Mouse (Mus musculus) cortical plate, adult 2 months (tissue): ENCODE measurements around the gene Gca.

Experiments
- CTCF ChIP-seq: fragments of 200-500 bp; IDR thresholded peaks from 2 replicates; pipeline ENCODE4 v1.5.1; 2011; ENCODE audit warnings: mild to moderate bottlenecking, control low read depth, low read length; ENCODE audit not compliant: insufficient read depth; ENCODE audit errors: extremely low read depth
- POLR2A ChIP-seq: fragments of 200-500 bp; IDR thresholded peaks from 2 replicates; pipeline ENCODE4 v1.6.1; 2011; ENCODE audit warnings: mild to moderate bottlenecking, low read length, control low read depth; ENCODE audit not compliant: insufficient read depth; ENCODE audit errors: extremely low read depth

DNA sequence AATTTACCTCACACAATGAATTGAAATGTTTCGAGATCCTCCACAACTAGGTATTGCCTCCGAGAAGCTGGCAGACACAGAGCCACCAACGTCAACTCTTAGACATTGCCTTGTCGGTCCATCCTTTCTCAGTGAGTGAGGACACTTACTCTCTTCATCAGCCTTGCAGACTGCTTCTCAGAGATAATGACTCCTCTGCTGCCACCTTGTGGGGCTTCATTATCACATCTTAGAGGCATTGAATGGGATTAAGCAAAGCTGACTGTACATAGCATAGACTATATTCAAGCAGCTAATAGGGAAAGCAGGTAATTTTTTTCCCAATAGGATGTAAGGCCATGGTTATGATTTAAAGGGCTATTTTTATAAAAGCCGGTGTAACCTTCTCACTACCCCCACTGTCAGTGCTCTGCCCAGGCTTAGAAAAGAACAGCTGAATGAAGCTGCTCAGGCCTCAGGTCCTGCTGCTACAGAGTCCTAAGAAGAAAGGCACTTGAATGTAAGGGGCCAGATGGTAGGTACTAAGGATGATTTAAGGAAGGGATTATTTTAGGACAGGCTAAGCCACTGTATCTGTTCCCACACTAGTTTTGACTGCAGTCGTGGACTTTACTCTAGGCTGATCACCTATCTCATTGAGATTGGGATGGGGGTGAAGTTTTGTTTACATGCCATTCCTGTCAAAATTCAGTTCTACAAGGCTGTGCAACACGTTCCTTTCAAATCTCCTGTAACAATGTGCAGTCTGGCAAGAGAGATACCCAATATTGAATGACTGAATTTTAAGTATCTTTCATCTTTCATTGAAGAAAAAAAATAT, 9.4 kb upstream of the Gca start:
- TF ChIP-seq CTCF (peak; percentile 62), POLR2A (no peak)
